8 mouse cellular contexts compared by ENCODE assay signal in the genomic region with DNA sequence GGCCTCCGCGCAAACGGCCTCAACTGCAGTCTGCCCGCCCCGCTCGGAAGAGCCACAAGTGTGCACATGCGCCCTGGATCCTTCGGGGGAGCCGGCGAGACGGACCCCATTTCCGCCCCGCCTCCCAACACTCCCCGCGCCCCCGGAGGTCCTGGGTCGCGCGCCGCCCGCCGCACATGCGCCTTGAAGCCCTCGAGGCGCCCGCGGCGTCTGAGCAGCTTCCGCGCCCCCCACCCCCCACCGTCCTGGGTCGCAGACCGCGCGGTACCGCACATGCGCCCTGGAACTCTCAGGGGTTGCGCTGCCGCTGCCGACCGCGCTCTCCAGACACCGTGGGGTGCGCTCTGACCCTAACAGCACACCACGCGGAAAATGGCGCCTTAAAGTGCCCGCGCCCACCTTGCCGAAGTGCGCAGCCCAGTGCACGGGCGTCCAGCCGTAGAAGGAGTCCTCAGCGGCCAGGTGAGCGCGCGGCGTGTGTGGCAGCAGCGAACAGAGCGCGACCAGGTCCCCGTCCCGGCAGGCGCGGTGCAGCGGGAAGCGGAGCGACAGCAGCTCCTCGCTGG. TPM values are rescaled to one million over a fixed set of nuclear protein-coding genes. Genes with fewer than 3 reads are reported as not detected.
DNase-seq lines count a peak whose midpoint lies in the region; ATAC-seq and TF ChIP-seq lines count a peak whose summit lies in the region.

No protein-coding gene starts in this region.

- DNase-seq in 3T3-L1 (ENCODE audit: low read depth, low spot score): peak; percentile 84
- DNase-seq in adrenal gland, postnatal 14 days: peak; percentile 93
- DNase-seq in embryonic facial prominence, embryonic 10.5 days (ENCODE audit: low spot score): peak; percentile 95
- DNase-seq in heart, adult 11 months: peak; percentile 99
- DNase-seq in kidney, adult 18-20 months: peak; percentile 83
- peak; percentile 98 for DNase-seq in midbrain, embryonic 14.5 days
- peak; percentile 74 to 92 for DNase-seq in spleen, adult 2 months (ENCODE audit: low read depth in 1 of 2, low spot score in 2 of 2)

- peaks cover 41% of the 10 kb centered on the region for H3K36me3 ChIP-seq in embryonic facial prominence, embryonic 10.5 days (replicated peaks)
- peaks cover 20% of the 10 kb centered on the region for H3K36me3 ChIP-seq in limb, embryonic 12.5 days
- H3K36me3 ChIP-seq in midbrain, embryonic 14.5 days (ENCODE audit: control insufficient read depth, insufficient read depth, low read length): peaks cover 19% of the 10 kb centered on the region
- H3K36me3 ChIP-seq in spleen, adult 2 months (ENCODE audit: control insufficient read depth, insufficient read depth, low read length): peaks cover 11% of the 10 kb centered on the region

- no peak for TF ChIP-seq CTCF in spleen, adult 2 months (IDR thresholded peaks at IDR 0.05; ENCODE audit: extremely low read depth, insufficient read depth, insufficient read length, insufficient replicate concordance)

- H3K27ac ChIP-seq in embryonic facial prominence, embryonic 10.5 days (replicated peaks): peak overlapping the region; percentile 99
- peak overlapping the region; percentile 99 for H3K27ac ChIP-seq in limb, embryonic 12.5 days
- H3K27ac ChIP-seq in midbrain, embryonic 14.5 days (replicated peaks; ENCODE audit: low read depth, low read length): peak overlapping the region; percentile 98
- H3K27ac ChIP-seq in spleen, adult 2 months (ENCODE audit: insufficient read depth, low read length): peak overlapping the region; percentile 94

- H3K4me3 ChIP-seq in embryonic facial prominence, embryonic 10.5 days: peak overlapping the region; percentile 98
- H3K4me3 ChIP-seq in limb, embryonic 12.5 days (replicated peaks): peak overlapping the region; percentile 93
- H3K4me3 ChIP-seq in midbrain, embryonic 14.5 days (replicated peaks; ENCODE audit: low read depth, low read length): peak overlapping the region; percentile 95
- H3K4me3 ChIP-seq in spleen, adult 2 months (ENCODE audit: extremely low read depth, insufficient read depth, insufficient read length): peak overlapping the region; percentile 92

- peak; percentile 67 for ATAC-seq in limb, embryonic 12.5 days (ENCODE audit: insufficient number of reproducible peaks, insufficient read depth, low FRiP score, low TSS enrichment, low read depth)
- peak; percentile 89 for ATAC-seq in midbrain, embryonic 14.5 days (ENCODE audit: low FRiP score, low TSS enrichment)

- peak overlapping the region; percentile 89 for H3K9ac ChIP-seq in limb, embryonic 12.5 days (replicated peaks)
- H3K9ac ChIP-seq in midbrain, embryonic 14.5 days (replicated peaks; ENCODE audit: low read length): peak overlapping the region; percentile 93

- H3K4me1 ChIP-seq in embryonic facial prominence, embryonic 10.5 days: peaks cover 40% of the 10 kb centered on the region
- peaks cover 44% of the 10 kb centered on the region for H3K4me1 ChIP-seq in limb, embryonic 12.5 days (replicated peaks)
- H3K4me1 ChIP-seq in midbrain, embryonic 14.5 days (ENCODE audit: control insufficient read depth, insufficient read depth, low read length): peaks cover 23% of the 10 kb centered on the region
- peaks cover 4% of the 10 kb centered on the region; the same call in 1 of the 2 replicates for H3K4me1 ChIP-seq in spleen, adult 2 months (ENCODE audit: control insufficient read depth, insufficient read depth, insufficient read length)

- peak overlapping the region; percentile 90 for H3K4me2 ChIP-seq in limb, embryonic 12.5 days
- peak overlapping the region; percentile 64 for H3K4me2 ChIP-seq in midbrain, embryonic 14.5 days (ENCODE audit: low read length)

- H3K9me3 ChIP-seq in embryonic facial prominence, embryonic 10.5 days: no peaks in the 10 kb centered on the region
- H3K9me3 ChIP-seq in limb, embryonic 12.5 days: no peaks in the 10 kb centered on the region
- no peaks in the 10 kb centered on the region for H3K9me3 ChIP-seq in midbrain, embryonic 14.5 days (ENCODE audit: control insufficient read depth, low read length)

- 0 out of 2 replicates have a peak, but pooled peaks have one; percentile 5 for TF ChIP-seq POLR2A in spleen, adult 2 months (IDR thresholded peaks at IDR 0.05; ENCODE audit: low read depth, low read length)

- no peaks in the 10 kb centered on the region for H3K27me3 ChIP-seq in embryonic facial prominence, embryonic 10.5 days (replicated peaks; ENCODE audit: low read depth, poor library complexity, severe bottlenecking)
- H3K27me3 ChIP-seq in limb, embryonic 12.5 days: no peaks in the 10 kb centered on the region
- H3K27me3 ChIP-seq in midbrain, embryonic 14.5 days (ENCODE audit: control insufficient read depth, insufficient read depth, low read length): no peaks in the 10 kb centered on the region
- no peaks in the 10 kb centered on the region for H3K27me3 ChIP-seq in spleen, adult 2 months (ENCODE audit: control insufficient read depth, insufficient read depth, low read length)

- WGBS in embryonic facial prominence, embryonic 10.5 days: under 1% methylated on average over 70 of the region's 70 CpGs
- under 1% methylated on average over 70 of the region's 70 CpGs for WGBS in limb, embryonic 12.5 days
- under 1% methylated on average over 68 of the region's 70 CpGs for WGBS in midbrain, embryonic 14.5 days
- WGBS in spleen, adult 2 months: 1% methylated on average over 69 of the region's 70 CpGs

RNA-seq across cellular contexts. Expression of a gene that starts 0.5 kb away (rescaled TPM):
- 57.2 and 61.8 TPM in 2 replicates for total RNA-seq in adrenal gland, postnatal 14 days (2021)
- 121 and 133 TPM in 2 replicates for polyA plus RNA-seq in embryonic facial prominence, embryonic 10.5 days (2016; fragmentation: Nextera tagmentation; extraction: Ambion mirVana)
- polyA plus RNA-seq in limb, embryonic 12.5 days (2016; fragmentation: Nextera tagmentation; extraction: Ambion mirVana): 151 and 164 TPM in 2 replicates
- 94.4 and 99.8 TPM in 2 replicates for polyA plus RNA-seq in midbrain, embryonic 14.5 days (2014; fragmentation: Nextera tagmentation; extraction: Ambion mirVana)
- 63.0 and 82.9 TPM in 2 replicates for polyA plus RNA-seq in spleen, adult 2 months (2012; rRNA removed)

Comparison
In these comparisons a context has a peak if more than half of its experiments do, and no peak if none do; other contexts are left out.
1. Peak in every context shown above with its lines: DNase-seq, ATAC-seq, H3K4me3 ChIP-seq and H3K27ac ChIP-seq.